34 mouse cellular contexts compared by ENCODE assay signal in genomic region chr14:34466291-34466690, GRCm38 (mm10). TPM values are rescaled to one million over a fixed set of nuclear protein-coding genes. Genes with fewer than 3 reads are reported as not detected.
DNase-seq lines count a peak whose midpoint lies in the region; ATAC-seq and TF ChIP-seq lines count a peak whose summit lies in the region.
"Had no signal": no experiment of that assay in that cellular context is flagged by ENCODE, and none has a peak within 500 bp of the region (broad histone marks: within the 10 kb centered on the region; RNA-seq: fewer than 3 reads in every experiment).

No protein-coding gene starts in this region.

- no peak for ATAC-seq in embryonic facial prominence, embryonic 14.5 days (ENCODE audit: low read depth)
- no peak for ATAC-seq in megakaryocyte-erythroid progenitor cell, adult 5-6 weeks (replicated peaks; ENCODE audit: low FRiP score, low TSS enrichment, poor library complexity, severe bottlenecking)
- ATAC-seq: intestine, embryonic 16.5 days had no signal

- H3K36me3 ChIP-seq in embryonic facial prominence, embryonic 14.5 days (ENCODE audit: control insufficient read depth, insufficient read depth, low read length) = no peaks in the 10 kb centered on the region
- H3K36me3 ChIP-seq in embryonic facial prominence, embryonic 10.5 days (replicated peaks) = no peaks in the 10 kb centered on the region
- H3K36me3 ChIP-seq: embryonic facial prominence, embryonic 15.5 days; heart, embryonic 10.5 days; limb, embryonic 13.5 days; liver, embryonic 13.5 days; neural tube, embryonic 15.5 days; stomach, embryonic 15.5 days had no signal

- H3K9ac ChIP-seq in embryonic facial prominence, embryonic 14.5 days (ENCODE audit: low read depth, low read length) = no peak overlapping the region
- H3K9ac ChIP-seq: embryonic facial prominence, embryonic 15.5 days; hindbrain, embryonic 14.5 days; limb, embryonic 13.5 days; liver, embryonic 13.5 days; lung, embryonic 14.5 days; neural tube, embryonic 15.5 days; stomach, embryonic 15.5 days had no signal

- no peak for TF ChIP-seq CTCF in gastrocnemius, adult 2 months (IDR thresholded peaks at IDR 0.05)

- WGBS in embryonic facial prominence, embryonic 14.5 days = 54% methylated on average over 3 of the region's 3 CpGs
- WGBS in embryonic facial prominence, embryonic 10.5 days = 78% methylated on average over 3 of the region's 3 CpGs

- no peak overlapping the region for H3K27ac ChIP-seq in embryonic facial prominence, embryonic 14.5 days (replicated peaks; ENCODE audit: low read depth, low read length)
- no peak overlapping the region for H3K27ac ChIP-seq in embryonic facial prominence, embryonic 10.5 days (replicated peaks)
- peak overlapping the region; percentile 69 for H3K27ac ChIP-seq in gastrocnemius, adult 2 months
- H3K27ac ChIP-seq: embryonic facial prominence, embryonic 15.5 days; heart, embryonic 10.5 days; hindbrain, embryonic 14.5 days; limb, embryonic 13.5 days; liver, embryonic 13.5 days; macrophage; midbrain, embryonic 10.5 days; neural tube, embryonic 15.5 days; stomach, embryonic 15.5 days had no signal

- intact Hi-C loops in gastrocnemius, adult 2 months (cut with DNase I) = loop anchor here (5.0 kb wide), 1 partner anchor 36 kb away; the partner anchor contains the start of gene Bmpr1a
- intact Hi-C loops in gastrocnemius, postnatal 36 days (cut with DNase I) = no loop called here

- H3K4me2 ChIP-seq in embryonic facial prominence, embryonic 14.5 days (ENCODE audit: low read depth, low read length) = no peak overlapping the region
- H3K4me2 ChIP-seq: embryonic facial prominence, embryonic 15.5 days; hindbrain, embryonic 14.5 days; limb, embryonic 13.5 days; liver, embryonic 13.5 days; lung, embryonic 14.5 days; neural tube, embryonic 15.5 days; stomach, embryonic 15.5 days had no signal

- H3K27me3 ChIP-seq in embryonic facial prominence, embryonic 14.5 days (replicated peaks; ENCODE audit: control insufficient read depth, insufficient read depth, low read length) = no peaks in the 10 kb centered on the region
- no peaks in the 10 kb centered on the region for H3K27me3 ChIP-seq in embryonic facial prominence, embryonic 10.5 days (replicated peaks; ENCODE audit: low read depth, poor library complexity, severe bottlenecking)
- H3K27me3 ChIP-seq: embryonic facial prominence, embryonic 15.5 days; limb, embryonic 13.5 days; liver, embryonic 13.5 days; neural tube, embryonic 15.5 days; stomach, embryonic 15.5 days had no signal

- H3K4me1 ChIP-seq in embryonic facial prominence, embryonic 14.5 days (ENCODE audit: control insufficient read depth, insufficient read depth, low read length) = peaks cover 11% of the 10 kb centered on the region
- no peaks in the 10 kb centered on the region for H3K4me1 ChIP-seq in embryonic facial prominence, embryonic 10.5 days
- H3K4me1 ChIP-seq: liver, embryonic 13.5 days; midbrain, embryonic 10.5 days; neural tube, embryonic 15.5 days had no signal

- H3K9me3 ChIP-seq in embryonic facial prominence, embryonic 14.5 days (ENCODE audit: control insufficient read depth, low read length) = no peaks in the 10 kb centered on the region
- no peaks in the 10 kb centered on the region for H3K9me3 ChIP-seq in embryonic facial prominence, embryonic 10.5 days
- H3K9me3 ChIP-seq: embryonic facial prominence, embryonic 15.5 days; heart, embryonic 10.5 days; limb, embryonic 13.5 days; liver, embryonic 13.5 days; midbrain, embryonic 10.5 days; neural tube, embryonic 15.5 days; stomach, embryonic 15.5 days had no signal

- DNase-seq in embryonic facial prominence, embryonic 14.5 days (ENCODE audit: low spot score) = peak; percentile 70
- no peak for DNase-seq in embryonic facial prominence, embryonic 10.5 days (ENCODE audit: low spot score)
- no peak for DNase-seq in gastrocnemius, adult 2 months
- no peak for DNase-seq in gastrocnemius, postnatal 36 days
- peak; percentile 29 for DNase-seq in lung, postnatal 36 days
- no peak for DNase-seq in lung, postnatal 14 days
- DNase-seq: cerebellum, adult 18-20 months; cerebellum, postnatal 14 days; embryo, embryonic 11 days; heart, postnatal 4 days; kidney, adult 9 months; kidney, postnatal 14 days; layer of hippocampus, postnatal 36 days; liver, embryonic 13.5 days; lung, embryonic 14.5 days; right cerebral cortex, adult 18-20 months; right cerebral cortex, postnatal 4 days; thymus, adult 18-20 months; thymus, postnatal 4 days had no signal

- no peak overlapping the region for H3K4me3 ChIP-seq in embryonic facial prominence, embryonic 14.5 days (ENCODE audit: low read depth, low read length)
- H3K4me3 ChIP-seq in embryonic facial prominence, embryonic 10.5 days = no peak overlapping the region
- no peak overlapping the region for H3K4me3 ChIP-seq in gastrocnemius, adult 2 months
- H3K4me3 ChIP-seq: embryonic facial prominence, embryonic 15.5 days; heart, embryonic 10.5 days; limb, embryonic 13.5 days; liver, embryonic 13.5 days; midbrain, embryonic 10.5 days; neural tube, embryonic 15.5 days; stomach, embryonic 15.5 days had no signal

RNA-seq across cellular contexts. Expression of gene Bmpr1a, which starts 36.9 kb away (rescaled TPM):
- polyA plus RNA-seq in embryonic facial prominence, embryonic 14.5 days (2014; fragmentation: Nextera tagmentation; extraction: Ambion mirVana) = 65.0 and 68.7 TPM in 2 replicates
- 50.7 and 52.8 TPM in 2 replicates for polyA plus RNA-seq in embryonic facial prominence, embryonic 10.5 days (2016; fragmentation: Nextera tagmentation; extraction: Ambion mirVana)
- total RNA-seq in gastrocnemius, adult 2 months (2021) = 10 to 100 TPM; 49.4 to 54.1 TPM
- 10 to 100 TPM; 42.4 to 54.7 TPM for total RNA-seq in gastrocnemius, postnatal 36 days (2021)
- 0.49 TPM in 1 of 2 replicates, not detected in the other for total RNA-seq in megakaryocyte-erythroid progenitor cell, adult 5-6 weeks (2014; fragmentation: Nextera tagmentation)
- total RNA-seq in megakaryocyte-erythroid progenitor cell, adult 5-6 weeks (2017) = not detected in 2 replicates

RNA-seq across cellular contexts. Expression of gene 9230112D13Rik, which starts 56.3 kb away (rescaled TPM):
- not detected in 2 replicates for polyA plus RNA-seq in embryonic facial prominence, embryonic 14.5 days (2014; fragmentation: Nextera tagmentation; extraction: Ambion mirVana)
- polyA plus RNA-seq in embryonic facial prominence, embryonic 10.5 days (2016; fragmentation: Nextera tagmentation; extraction: Ambion mirVana) = not detected in 2 replicates
- total RNA-seq in gastrocnemius, adult 2 months (2021) = not detected
- not detected for total RNA-seq in gastrocnemius, postnatal 36 days (2021)
- not detected in 2 replicates for total RNA-seq in megakaryocyte-erythroid progenitor cell, adult 5-6 weeks (2014; fragmentation: Nextera tagmentation)
- total RNA-seq in megakaryocyte-erythroid progenitor cell, adult 5-6 weeks (2017) = not detected in 2 replicates
- total RNA-seq: adrenal gland, postnatal 4 days; gastrocnemius, postnatal 4 days; heart, postnatal 4 days; layer of hippocampus, adult 18-20 months; layer of hippocampus, postnatal 36 days; left cerebral cortex, postnatal 14 days had no signal
- polyA plus RNA-seq: embryonic facial prominence, embryonic 15.5 days; heart, embryonic 10.5 days; heart, embryonic 16.5 days; hindbrain, embryonic 14.5 days; intestine, embryonic 16.5 days; limb, embryonic 13.5 days; liver, embryonic 13.5 days; lung, embryonic 14.5 days; macrophage; midbrain, embryonic 10.5 days; neural tube, embryonic 15.5 days; stomach, embryonic 15.5 days had no signal

Comparison
In these comparisons a context has a peak if more than half of its experiments do, and no peak if none do; other contexts are left out.
1. DNase-seq: peak in embryonic facial prominence, embryonic 14.5 days (single experiment) and lung, postnatal 36 days (single experiment); none in embryonic facial prominence, embryonic 10.5 days (single experiment), gastrocnemius, adult 2 months (single experiment), gastrocnemius, postnatal 36 days (0 of 2) and lung, postnatal 14 days (single experiment).
2. RNA of gene Bmpr1a, which starts 36.9 kb away (total RNA-seq): 42.4 to 54.7 TPM in gastrocnemius, postnatal 36 days and 49.4 to 54.1 TPM in gastrocnemius, adult 2 months; 0.49 TPM in megakaryocyte-erythroid progenitor cell, adult 5-6 weeks; every median in the first group is over 10 times any median in the second.